Mouse (Mus musculus): ENCODE measurements around the gene 1700049E17Rik2.
"Not testable (repeated sequence)": the region's sequence is repeated elsewhere in the genome, so short reads cannot be mapped to it uniquely, and the experiment has no call there.

1700049E17Rik2 gene

GRCm38 (mm10) chr14:41572911-41573310 is at the start of gene 1700049E17Rik2:
Gene 1700049E17Rik2, plus strand, starts transcription at chr14:41573211.
- DNase-seq (ENCODE audit: low read depth) = not testable (repeated sequence)

- DNase-seq (ENCODE audit: low read depth) = not testable (repeated sequence)
These were observed 48.3 kb upstream of the 1700049E17Rik2 start for GRCm38 (mm10) chr14:41524695-41525094.

- not testable (repeated sequence) for DNase-seq (ENCODE audit: low read depth)
These were observed 17.5 kb upstream of the 1700049E17Rik2 start, which contains the start of gene Gm7970 for GRCm38 (mm10) chr14:41555483-41555882. Gene Gm7970, minus strand, starts transcription at chr14:41555583.

- not testable (repeated sequence) for DNase-seq (ENCODE audit: low read depth)
These were observed 13.3 kb downstream of the 1700049E17Rik2 start for GRCm38 (mm10) chr14:41586346-41586745.

- not testable (repeated sequence) for DNase-seq (ENCODE audit: low read depth)
These were observed 27.9 kb downstream of the 1700049E17Rik2 start for GRCm38 (mm10) chr14:41600935-41601334.

GRCm38 (mm10) chr14:41610690-41611089 is 37.7 kb downstream of the 1700049E17Rik2 start:
- DNase-seq (ENCODE audit: low read depth) = not testable (repeated sequence)

- not testable (repeated sequence) for DNase-seq (ENCODE audit: low read depth)
These were observed 49.5 kb downstream of the 1700049E17Rik2 start for GRCm38 (mm10) chr14:41622535-41622934.

GRCm38 (mm10) chr14:41624512-41624911 is 51.5 kb downstream of the 1700049E17Rik2 start, which contains the start of gene Gm3072:
Gene Gm3072, minus strand, starts transcription at chr14:41624612.
- DNase-seq (ENCODE audit: low read depth) = not testable (repeated sequence)

GRCm38 (mm10) chr14:41630144-41630543 is 57.1 kb downstream of the 1700049E17Rik2 start:
- DNase-seq (ENCODE audit: low read depth) = not testable (repeated sequence)

Measured in NIH3T3 (cell line).